Mouse (Mus musculus) liver, embryonic 14.5 days (tissue): ENCODE measurements at regions not wholly inside any gene's neighbourhood (a gene's known extent, or its start where the extent isn't known, plus 50 kb on each side); places are given as distances from the start of the nearest gene placed in this dataset.

Experiments
- CTCF ChIP-seq: IDR thresholded peaks from 2 replicates; pipeline ENCODE4 v1.5.1; 2016; ENCODE audit warnings: antibody characterized with exemption, low read depth, control low read depth
- EP300 ChIP-seq: IDR thresholded peaks from 2 replicates; pipeline ENCODE4 v1.6.1; 2016; ENCODE audit warnings: antibody characterized with exemption, low read depth

DNA sequence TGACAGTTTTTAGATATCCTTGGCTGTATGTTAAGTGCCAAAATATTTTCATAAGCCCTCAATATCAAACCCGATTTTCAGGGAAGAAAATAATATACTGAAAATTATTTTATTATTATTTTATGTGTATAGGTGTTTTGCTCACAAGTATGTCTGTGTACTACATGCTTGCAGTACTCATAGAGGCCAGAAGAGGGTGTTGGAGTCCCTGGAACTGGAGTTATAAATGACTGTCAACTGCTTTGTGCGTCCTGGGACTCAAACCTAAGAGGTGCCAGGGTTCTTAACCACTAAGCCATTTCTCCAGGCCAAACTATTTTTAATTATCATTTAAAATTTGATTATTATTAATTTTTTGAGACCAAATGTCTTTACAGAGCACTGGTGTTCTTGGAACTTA lies 114.5 kb downstream of the Csl start:
- TF ChIP-seq CTCF (peak; percentile 23; the same call in 1 of the 2 replicates), EP300 (no peak)
